10 mouse cellular contexts compared by ENCODE assay signal in the genomic region with DNA sequence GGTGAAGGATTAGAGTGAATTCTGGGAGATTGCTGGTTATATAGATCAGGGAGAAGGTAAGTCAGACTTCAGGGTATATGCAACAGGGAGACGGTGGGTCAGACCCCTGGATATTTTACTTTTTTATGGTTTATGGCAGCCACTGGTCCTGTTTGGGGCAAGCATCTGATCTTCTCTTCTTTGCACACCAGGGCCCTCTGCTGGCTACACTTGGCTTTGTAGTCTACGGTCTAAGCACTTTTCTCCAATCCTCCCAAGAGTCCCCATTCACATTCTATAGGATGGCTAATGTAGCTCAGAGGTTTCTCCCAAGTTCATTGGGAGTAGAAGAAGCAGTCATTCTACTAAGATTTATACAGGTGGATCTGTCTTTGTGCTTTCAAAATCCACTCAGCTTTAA.
A peak's percentile ranks its signal among the peaks of the same experiment; 100 is the strongest.
DNase-seq lines count a peak whose midpoint lies in the region; ATAC-seq and TF ChIP-seq lines count a peak whose summit lies in the region.
"Had no signal": no experiment of that assay in that cellular context is flagged by ENCODE, and none has a peak within 500 bp of the region (broad histone marks: within the 10 kb centered on the region; RNA-seq: fewer than 3 reads in every experiment).

No protein-coding gene starts in this region.

- H3K9ac ChIP-seq in hindbrain, embryonic 11.5 days (ENCODE audit: low read depth, low read length), result no peak overlapping the region
- H3K9ac ChIP-seq in hindbrain, embryonic 12.5 days, result no peak overlapping the region
- H3K9ac ChIP-seq in heart, postnatal 0 days (replicated peaks; ENCODE audit: low read depth, low read length), result no peak overlapping the region
- H3K9ac ChIP-seq in stomach, postnatal 0 days (ENCODE audit: low read length), result no peak overlapping the region
- H3K9ac ChIP-seq: forebrain, embryonic 12.5 days; liver, embryonic 15.5 days had no signal

- H3K9me3 ChIP-seq in hindbrain, embryonic 11.5 days (ENCODE audit: control insufficient read depth, low read length), result no peaks in the 10 kb centered on the region
- H3K9me3 ChIP-seq in hindbrain, embryonic 12.5 days (replicated peaks), result no peaks in the 10 kb centered on the region
- H3K9me3 ChIP-seq in heart, postnatal 0 days (replicated peaks; ENCODE audit: control insufficient read depth, low read length), result no peaks in the 10 kb centered on the region
- H3K9me3 ChIP-seq in stomach, postnatal 0 days (ENCODE audit: control insufficient read depth, low read length), result no peaks in the 10 kb centered on the region
- H3K9me3 ChIP-seq: forebrain, embryonic 12.5 days; liver, embryonic 15.5 days had no signal

- no peaks in the 10 kb centered on the region for H3K36me3 ChIP-seq in hindbrain, embryonic 11.5 days (ENCODE audit: control insufficient read depth, insufficient read depth, low read length)
- no peaks in the 10 kb centered on the region for H3K36me3 ChIP-seq in hindbrain, embryonic 12.5 days
- H3K36me3 ChIP-seq in heart, postnatal 0 days (replicated peaks; ENCODE audit: control insufficient read depth, insufficient read depth, low read length), result peaks cover 7% of the 10 kb centered on the region; the same call in 1 of the 2 replicates
- H3K36me3 ChIP-seq in stomach, postnatal 0 days (ENCODE audit: control insufficient read depth, insufficient read depth, low read length), result no peaks in the 10 kb centered on the region
- H3K36me3 ChIP-seq: forebrain, embryonic 12.5 days; liver, embryonic 15.5 days had no signal

- TF ChIP-seq CTCF in heart, postnatal 0 days (IDR thresholded peaks at IDR 0.05; ENCODE audit: low read depth), result peak; percentile 46
- peak; percentile 68 for TF ChIP-seq CTCF in stomach, postnatal 0 days (IDR thresholded peaks at IDR 0.05; ENCODE audit: low read depth)

- no peak overlapping the region for H3K4me3 ChIP-seq in hindbrain, embryonic 11.5 days (ENCODE audit: low read depth, low read length)
- H3K4me3 ChIP-seq in hindbrain, embryonic 12.5 days, result no peak overlapping the region
- H3K4me3 ChIP-seq in heart, postnatal 0 days (ENCODE audit: low read depth, low read length), result no peak overlapping the region
- no peak overlapping the region for H3K4me3 ChIP-seq in stomach, postnatal 0 days (ENCODE audit: low read depth, low read length)
- H3K4me3 ChIP-seq: forebrain, embryonic 12.5 days; liver, embryonic 15.5 days had no signal

- TF ChIP-seq EP300 in heart, postnatal 0 days (IDR thresholded peaks at IDR 0.05; ENCODE audit: low read depth), result no peak
- TF ChIP-seq EP300 in stomach, postnatal 0 days (optimal IDR thresholded peaks at IDR 0.05), result no peak

- no peak overlapping the region for H3K4me2 ChIP-seq in hindbrain, embryonic 11.5 days (replicated peaks; ENCODE audit: low read depth, low read length)
- no peak overlapping the region for H3K4me2 ChIP-seq in hindbrain, embryonic 12.5 days (replicated peaks)
- no peak overlapping the region for H3K4me2 ChIP-seq in heart, postnatal 0 days (ENCODE audit: low read depth, low read length)
- H3K4me2 ChIP-seq in stomach, postnatal 0 days (replicated peaks; ENCODE audit: low read depth), result no peak overlapping the region
- H3K4me2 ChIP-seq: forebrain, embryonic 12.5 days; liver, embryonic 15.5 days had no signal

- no peaks in the 10 kb centered on the region for H3K27me3 ChIP-seq in hindbrain, embryonic 11.5 days (ENCODE audit: control insufficient read depth, insufficient read depth, low read length)
- H3K27me3 ChIP-seq in hindbrain, embryonic 12.5 days, result no peaks in the 10 kb centered on the region
- H3K27me3 ChIP-seq in heart, postnatal 0 days (ENCODE audit: control insufficient read depth, insufficient read depth, low read length), result no peaks in the 10 kb centered on the region
- no peaks in the 10 kb centered on the region for H3K27me3 ChIP-seq in stomach, postnatal 0 days (ENCODE audit: control insufficient read depth, insufficient read depth, low read length)
- H3K27me3 ChIP-seq: forebrain, embryonic 12.5 days; liver, embryonic 15.5 days had no signal

- no peak overlapping the region for H3K27ac ChIP-seq in hindbrain, embryonic 11.5 days (ENCODE audit: low read depth, low read length)
- H3K27ac ChIP-seq in hindbrain, embryonic 12.5 days, result no peak overlapping the region
- no peak overlapping the region for H3K27ac ChIP-seq in heart, postnatal 0 days (ENCODE audit: low read depth)
- H3K27ac ChIP-seq in stomach, postnatal 0 days (replicated peaks), result no peak overlapping the region
- H3K27ac ChIP-seq: forebrain, embryonic 12.5 days; liver, embryonic 15.5 days had no signal

- ATAC-seq in hindbrain, embryonic 11.5 days (ENCODE audit: low FRiP score), result no peak
- no peak for ATAC-seq in hindbrain, embryonic 12.5 days (ENCODE audit: low FRiP score)
- ATAC-seq in heart, postnatal 0 days (ENCODE audit: insufficient read depth, low read depth), result no peak
- no peak for ATAC-seq in stomach, postnatal 0 days (ENCODE audit: low FRiP score, low TSS enrichment)
- no peak for ATAC-seq in inflammation-experienced regulatory T-cells, adult 6 months

- WGBS in hindbrain, embryonic 11.5 days, result 91% methylated on average over 2 of the region's 2 CpGs
- 87% methylated on average over 2 of the region's 2 CpGs for WGBS in hindbrain, embryonic 12.5 days
- WGBS in heart, postnatal 0 days, result 75% methylated on average over 2 of the region's 2 CpGs
- 74% methylated on average over 2 of the region's 2 CpGs for WGBS in stomach, postnatal 0 days

- H3K4me1 ChIP-seq in hindbrain, embryonic 11.5 days (replicated peaks; ENCODE audit: control insufficient read depth, insufficient read depth, low read length), result no peaks in the 10 kb centered on the region
- no peaks in the 10 kb centered on the region for H3K4me1 ChIP-seq in hindbrain, embryonic 12.5 days
- H3K4me1 ChIP-seq in heart, postnatal 0 days (ENCODE audit: control insufficient read depth, insufficient read depth), result no peaks in the 10 kb centered on the region
- H3K4me1 ChIP-seq in stomach, postnatal 0 days (replicated peaks; ENCODE audit: control insufficient read depth, insufficient read depth), result no peaks in the 10 kb centered on the region
- H3K4me1 ChIP-seq: forebrain, embryonic 12.5 days; liver, embryonic 15.5 days had no signal

- peak; percentile 16 for DNase-seq in hindbrain, embryonic 11.5 days (ENCODE audit: low spot score)
- DNase-seq in testis, postnatal 10 days (ENCODE audit: low spot score), result peak; percentile 60
- no peak for DNase-seq in testis, postnatal 14 days (ENCODE audit: low spot score)
- DNase-seq in heart, postnatal 0 days (ENCODE audit: low spot score), result no peak
- DNase-seq in stomach, postnatal 0 days (ENCODE audit: low spot score), result peak; percentile 30
- DNase-seq: cerebellum, adult 2 months had no signal

Comparison
In these comparisons a context has a peak if more than half of its experiments do, and no peak if none do; other contexts are left out.
1. DNase-seq: peak in hindbrain, embryonic 11.5 days (single experiment), testis, postnatal 10 days (single experiment) and stomach, postnatal 0 days (single experiment); none in testis, postnatal 14 days (single experiment) and heart, postnatal 0 days (single experiment).